ENCODE assay signal across 30 mouse cellular contexts in genomic region chr12:89982445-89982844, GRCm38 (mm10).
DNase-seq lines count a peak whose midpoint lies in the region; ATAC-seq and TF ChIP-seq lines count a peak whose summit lies in the region.
"Had no signal": no experiment of that assay in that cellular context is flagged by ENCODE, and none has a peak within 500 bp of the region (broad histone marks: within the 10 kb centered on the region; RNA-seq: fewer than 3 reads in every experiment).

No protein-coding gene starts in this region.

- peaks cover 21% of the 10 kb centered on the region for H3K4me1 ChIP-seq in hindbrain, embryonic 13.5 days (replicated peaks)
- H3K4me1 ChIP-seq in hindbrain, embryonic 11.5 days (replicated peaks; ENCODE audit: control insufficient read depth, insufficient read depth, low read length): no peaks in the 10 kb centered on the region
- peaks cover 17% of the 10 kb centered on the region for H3K4me1 ChIP-seq in hindbrain, embryonic 15.5 days (replicated peaks)
- H3K4me1 ChIP-seq in midbrain, postnatal 0 days (ENCODE audit: insufficient read depth, low read length): peaks cover 6% of the 10 kb centered on the region; the same call in 1 of the 2 replicates
- H3K4me1 ChIP-seq: embryonic facial prominence, embryonic 12.5 days; limb, embryonic 10.5 days; liver, embryonic 13.5 days had no signal

- TF ChIP-seq CTCF in brain, embryonic 14.5 days (IDR thresholded peaks at IDR 0.05; ENCODE audit: borderline replicate concordance, extremely low read depth, insufficient read depth, insufficient read length): no peak
- no peak for TF ChIP-seq CTCF in midbrain, postnatal 0 days (IDR thresholded peaks at IDR 0.05)

- ATAC-seq in hindbrain, embryonic 13.5 days (ENCODE audit: low FRiP score): no peak
- ATAC-seq in hindbrain, embryonic 11.5 days (ENCODE audit: low FRiP score): no peak
- ATAC-seq in hindbrain, embryonic 15.5 days (ENCODE audit: low FRiP score, low read depth): no peak
- no peak for ATAC-seq in midbrain, postnatal 0 days (ENCODE audit: low FRiP score)
- ATAC-seq: inflammation-experienced regulatory T-cells, adult 6 months had no signal

- WGBS in hindbrain, embryonic 13.5 days: 53% methylated on average over 5 of the region's 5 CpGs
- 77% methylated on average over 5 of the region's 5 CpGs for WGBS in hindbrain, embryonic 11.5 days
- WGBS in hindbrain, embryonic 15.5 days: 46% methylated on average over 5 of the region's 5 CpGs
- 19% methylated on average over 5 of the region's 5 CpGs for WGBS in midbrain, postnatal 0 days

- H3K4me2 ChIP-seq in hindbrain, embryonic 13.5 days: no peak overlapping the region
- no peak overlapping the region for H3K4me2 ChIP-seq in hindbrain, embryonic 11.5 days (replicated peaks; ENCODE audit: low read depth, low read length)
- no peak overlapping the region for H3K4me2 ChIP-seq in hindbrain, embryonic 15.5 days
- no peak overlapping the region for H3K4me2 ChIP-seq in midbrain, postnatal 0 days (ENCODE audit: low read depth, low read length, poor library complexity, severe bottlenecking)
- H3K4me2 ChIP-seq: embryonic facial prominence, embryonic 12.5 days; heart, embryonic 11.5 days; limb, embryonic 15.5 days; liver, embryonic 13.5 days had no signal

- H3K9ac ChIP-seq in hindbrain, embryonic 13.5 days: no peak overlapping the region
- no peak overlapping the region for H3K9ac ChIP-seq in hindbrain, embryonic 11.5 days (ENCODE audit: low read depth, low read length)
- no peak overlapping the region for H3K9ac ChIP-seq in hindbrain, embryonic 15.5 days
- no peak overlapping the region for H3K9ac ChIP-seq in midbrain, postnatal 0 days (replicated peaks; ENCODE audit: low read length, poor library complexity, severe bottlenecking)
- H3K9ac ChIP-seq: embryonic facial prominence, embryonic 12.5 days; limb, embryonic 15.5 days; liver, embryonic 13.5 days had no signal

- H3K27ac ChIP-seq in hindbrain, embryonic 13.5 days: 0 out of 2 replicates have a peak overlapping the region, but pooled peaks have one; percentile 67
- H3K27ac ChIP-seq in hindbrain, embryonic 11.5 days (ENCODE audit: low read depth, low read length): no peak overlapping the region
- peak overlapping the region; percentile 6; the same call in 1 of the 2 replicates for H3K27ac ChIP-seq in hindbrain, embryonic 15.5 days (replicated peaks)
- no peak overlapping the region for H3K27ac ChIP-seq in midbrain, postnatal 0 days (ENCODE audit: low read depth, low read length)
- H3K27ac ChIP-seq: embryonic facial prominence, embryonic 12.5 days; limb, embryonic 10.5 days; limb, embryonic 15.5 days; liver, embryonic 13.5 days; stomach, postnatal 0 days had no signal

- no peaks in the 10 kb centered on the region for H3K9me3 ChIP-seq in hindbrain, embryonic 13.5 days
- no peaks in the 10 kb centered on the region for H3K9me3 ChIP-seq in hindbrain, embryonic 11.5 days (ENCODE audit: control insufficient read depth, low read length)
- H3K9me3 ChIP-seq in hindbrain, embryonic 15.5 days: no peaks in the 10 kb centered on the region
- no peaks in the 10 kb centered on the region for H3K9me3 ChIP-seq in midbrain, postnatal 0 days (ENCODE audit: low read length)
- H3K9me3 ChIP-seq: embryonic facial prominence, embryonic 12.5 days; limb, embryonic 10.5 days; limb, embryonic 15.5 days; liver, embryonic 13.5 days had no signal

- H3K4me3 ChIP-seq in hindbrain, embryonic 13.5 days: no peak overlapping the region
- no peak overlapping the region for H3K4me3 ChIP-seq in hindbrain, embryonic 11.5 days (ENCODE audit: low read depth, low read length)
- H3K4me3 ChIP-seq in hindbrain, embryonic 15.5 days: no peak overlapping the region
- H3K4me3 ChIP-seq in midbrain, postnatal 0 days (ENCODE audit: low read depth, low read length): no peak overlapping the region
- H3K4me3 ChIP-seq: embryonic facial prominence, embryonic 12.5 days; limb, embryonic 10.5 days; limb, embryonic 15.5 days; liver, embryonic 13.5 days had no signal

- no peaks in the 10 kb centered on the region for H3K27me3 ChIP-seq in hindbrain, embryonic 13.5 days
- no peaks in the 10 kb centered on the region for H3K27me3 ChIP-seq in hindbrain, embryonic 11.5 days (ENCODE audit: control insufficient read depth, insufficient read depth, low read length)
- H3K27me3 ChIP-seq in hindbrain, embryonic 15.5 days: no peaks in the 10 kb centered on the region
- H3K27me3 ChIP-seq in midbrain, postnatal 0 days (ENCODE audit: insufficient read depth, low read length): no peaks in the 10 kb centered on the region
- H3K27me3 ChIP-seq: embryonic facial prominence, embryonic 12.5 days; limb, embryonic 15.5 days; liver, embryonic 13.5 days had no signal

- DNase-seq in hindbrain, embryonic 11.5 days (ENCODE audit: low spot score): no peak
- DNase-seq in brain, embryonic 14.5 days (ENCODE audit: low read depth): peak; percentile 54
- DNase-seq in midbrain, postnatal 0 days (ENCODE audit: low spot score): peak; percentile 15
- DNase-seq in lung, adult 18-20 months: no peak
- DNase-seq in gastrocnemius, adult 8-10 months (ENCODE audit: low spot score in 2 of 2): no peak
- DNase-seq: adrenal gland, adult 2 months; adrenal gland, postnatal 36 days; B cell, adult 2 months; cerebellum, postnatal 36 days; embryo, embryonic 11 days; gastrocnemius, postnatal 25 days; heart, adult 11 months; heart, postnatal 36 days; kidney, adult 11 months; kidney, postnatal 14 days; layer of hippocampus, adult 9-11 months; liver, embryonic 13.5 days; lung, adult 2 months; lung, postnatal 10 days; right cerebral cortex, postnatal 4 days; thymus, adult 18-20 months; thymus, postnatal 36 days had no signal

- H3K36me3 ChIP-seq in hindbrain, embryonic 13.5 days: no peaks in the 10 kb centered on the region
- H3K36me3 ChIP-seq in hindbrain, embryonic 11.5 days (ENCODE audit: control insufficient read depth, insufficient read depth, low read length): no peaks in the 10 kb centered on the region
- no peaks in the 10 kb centered on the region for H3K36me3 ChIP-seq in hindbrain, embryonic 15.5 days
- no peaks in the 10 kb centered on the region for H3K36me3 ChIP-seq in midbrain, postnatal 0 days (ENCODE audit: insufficient read depth, low read length)
- H3K36me3 ChIP-seq: embryonic facial prominence, embryonic 12.5 days; limb, embryonic 10.5 days; limb, embryonic 15.5 days; liver, embryonic 13.5 days had no signal

- TF ChIP-seq POLR2A in brain, embryonic 14.5 days (IDR thresholded peaks at IDR 0.05; ENCODE audit: borderline replicate concordance, extremely low read depth, insufficient read depth, insufficient read length, poor library complexity, severe bottlenecking): no peak

Comparison
In these comparisons a context has a peak if more than half of its experiments do, and no peak if none do; other contexts are left out.
1. H3K27ac ChIP-seq: peak in hindbrain, embryonic 13.5 days (single experiment) and hindbrain, embryonic 15.5 days (single experiment); none in hindbrain, embryonic 11.5 days (single experiment) and midbrain, postnatal 0 days (single experiment).
2. DNase-seq: peak in brain, embryonic 14.5 days (single experiment) and midbrain, postnatal 0 days (single experiment); none in hindbrain, embryonic 11.5 days (single experiment), lung, adult 18-20 months (0 of 2) and gastrocnemius, adult 8-10 months (0 of 2).